Mouse (Mus musculus) ES-Bruce4 (cell line): ENCODE measurements around the gene Trim65.
A peak's percentile ranks its signal among the peaks of the same experiment; 100 is the strongest.

Source experiments
- CTCF ChIP-seq: IDR thresholded peaks from one replicate; pipeline ENCODE4 v1.8.1; 2011; ENCODE audit warnings: low read depth, low read length
- EP300 ChIP-seq: IDR thresholded peaks from 2 replicates; pipeline ENCODE4 v1.6.1; 2011; ENCODE audit warnings: low read depth, low read length; ENCODE audit not compliant: insufficient read depth
- POLR2A ChIP-seq: IDR thresholded peaks from one replicate; pipeline ENCODE4 v1.8.1; 2011; ENCODE audit warnings: low read length; ENCODE audit not compliant: insufficient read depth

GRCm38 (mm10) chr11:116081081-116081480, 49.8 kb downstream of the Trim65 start:
- TF ChIP-seq CTCF: peak; percentile 65
- TF ChIP-seq EP300: no peak
- no peak for TF ChIP-seq POLR2A
